In genomic region chr11:12032831-12033230, GRCm38 (mm10) we compare ENCODE assay signal across 9 mouse cellular contexts. TPM values are rescaled to one million over a fixed set of nuclear protein-coding genes. Genes with fewer than 3 reads are reported as not detected.
A peak's percentile ranks its signal among the peaks of the same experiment; 100 is the strongest.
DNase-seq lines count a peak whose midpoint lies in the region; ATAC-seq and TF ChIP-seq lines count a peak whose summit lies in the region.
"Had no signal": no experiment of that assay in that cellular context is flagged by ENCODE, and none has a peak within 500 bp of the region (broad histone marks: within the 10 kb centered on the region; RNA-seq: fewer than 3 reads in every experiment).

No protein-coding gene starts in this region.

- no peak for DNase-seq in left cerebral cortex, postnatal 36 days (ENCODE audit: low spot score in 2 of 2)
- no peak for DNase-seq in spleen, postnatal 14 days (ENCODE audit: low spot score in 2 of 2)
- DNase-seq: layer of hippocampus, adult 9-11 months; right cerebral cortex, postnatal 25 days had no signal

- H3K27me3 ChIP-seq in megakaryocyte, embryonic 14.5 days (replicated peaks) = peaks cover 63% of the 10 kb centered on the region
- peaks cover 67% of the 10 kb centered on the region for H3K27me3 ChIP-seq in heart, embryonic 11.5 days (ENCODE audit: control insufficient read depth, insufficient read depth, low read length)
- H3K27me3 ChIP-seq in intestine, postnatal 0 days (replicated peaks; ENCODE audit: control insufficient read depth, insufficient read depth, low read length) = peaks cover 72% of the 10 kb centered on the region
- peaks cover 69% of the 10 kb centered on the region for H3K27me3 ChIP-seq in stomach, embryonic 15.5 days (replicated peaks)

- H3K4me3 ChIP-seq in megakaryocyte, embryonic 14.5 days (replicated peaks) = peak overlapping the region; percentile 38
- H3K4me3 ChIP-seq in heart, embryonic 11.5 days (ENCODE audit: low read depth, low read length) = peak overlapping the region; percentile 75
- H3K4me3 ChIP-seq in intestine, postnatal 0 days (ENCODE audit: low read depth, low read length) = no peak overlapping the region
- peak overlapping the region; percentile 24 for H3K4me3 ChIP-seq in stomach, embryonic 15.5 days (replicated peaks)

- peak overlapping the region; percentile 56 for H3K4me2 ChIP-seq in heart, embryonic 11.5 days
- H3K4me2 ChIP-seq in intestine, postnatal 0 days (replicated peaks; ENCODE audit: low read depth) = peak overlapping the region; percentile 21; the same call in 1 of the 2 replicates
- peak overlapping the region; percentile 54 for H3K4me2 ChIP-seq in stomach, embryonic 15.5 days

- intact Hi-C loops in left cerebral cortex, postnatal 36 days (cut with DNase I) = no loop called here

- ATAC-seq in megakaryocyte, adult 5-6 weeks (ENCODE audit: poor library complexity, severe bottlenecking) = no peak
- no peak for ATAC-seq in heart, embryonic 11.5 days (replicated peaks; ENCODE audit: insufficient number of reproducible peaks, low FRiP score, low TSS enrichment)
- no peak for ATAC-seq in intestine, postnatal 0 days
- ATAC-seq in stomach, embryonic 15.5 days (ENCODE audit: insufficient read depth, low FRiP score, low read depth) = no peak

- no peaks in the 10 kb centered on the region for H3K9me3 ChIP-seq in megakaryocyte, embryonic 14.5 days
- peaks cover 7% of the 10 kb centered on the region for H3K9me3 ChIP-seq in heart, embryonic 11.5 days (replicated peaks; ENCODE audit: control insufficient read depth, low read length)
- H3K9me3 ChIP-seq in intestine, postnatal 0 days (ENCODE audit: control insufficient read depth) = no peaks in the 10 kb centered on the region
- no peaks in the 10 kb centered on the region for H3K9me3 ChIP-seq in stomach, embryonic 15.5 days

- H3K27ac ChIP-seq in heart, embryonic 11.5 days (ENCODE audit: low read depth, low read length) = peak overlapping the region; percentile 62; the same call in 1 of the 2 replicates
- H3K27ac ChIP-seq in intestine, postnatal 0 days (ENCODE audit: low read depth, low read length) = no peak overlapping the region
- peak overlapping the region; percentile 57; the same call in 1 of the 2 replicates for H3K27ac ChIP-seq in stomach, embryonic 15.5 days

- peaks cover 27% of the 10 kb centered on the region for H3K4me1 ChIP-seq in megakaryocyte, embryonic 14.5 days
- peaks cover 5% of the 10 kb centered on the region; the same call in 1 of the 2 replicates for H3K4me1 ChIP-seq in heart, embryonic 11.5 days (ENCODE audit: control insufficient read depth, insufficient read depth, low read length)
- no peaks in the 10 kb centered on the region for H3K4me1 ChIP-seq in intestine, postnatal 0 days (replicated peaks; ENCODE audit: control insufficient read depth, insufficient read depth, low read length)
- 0 out of 2 replicates have a peak, but pooled peaks cover 9% of the 10 kb centered on the region for H3K4me1 ChIP-seq in stomach, embryonic 15.5 days

- H3K36me3 ChIP-seq in megakaryocyte, embryonic 14.5 days (replicated peaks; ENCODE audit: low read length) = peaks cover 2% of the 10 kb centered on the region
- H3K36me3 ChIP-seq in heart, embryonic 11.5 days (ENCODE audit: control insufficient read depth, insufficient read depth, low read length) = peaks cover 13% of the 10 kb centered on the region
- H3K36me3 ChIP-seq in intestine, postnatal 0 days (ENCODE audit: control insufficient read depth, insufficient read depth) = no peaks in the 10 kb centered on the region
- peaks cover 6% of the 10 kb centered on the region; the same call in 1 of the 2 replicates for H3K36me3 ChIP-seq in stomach, embryonic 15.5 days

- H3K9ac ChIP-seq in heart, embryonic 11.5 days (ENCODE audit: low read depth, low read length) = peak overlapping the region; percentile 72
- no peak overlapping the region for H3K9ac ChIP-seq in intestine, postnatal 0 days (ENCODE audit: low read depth, low read length)
- H3K9ac ChIP-seq in stomach, embryonic 15.5 days = no peak overlapping the region

- 25% methylated on average over 5 of the region's 5 CpGs for WGBS in heart, embryonic 11.5 days (ENCODE audit: insufficient replicate concordance)
- 26% methylated on average over 5 of the region's 5 CpGs for WGBS in intestine, postnatal 0 days
- 29% methylated on average over 5 of the region's 5 CpGs for WGBS in stomach, embryonic 15.5 days

- TF ChIP-seq CTCF in intestine, postnatal 0 days (IDR thresholded peaks at IDR 0.05; ENCODE audit: low read depth) = no peak

RNA-seq across cellular contexts. Expression of gene Grb10, which starts 5.7 kb away (rescaled TPM):
- 7.2 and 27.6 TPM in 2 replicates for polyA plus RNA-seq in megakaryocyte, embryonic 14.5 days (2012; ENCODE audit: insufficient read depth, low replicate concordance)
- not detected in 2 replicates for total RNA-seq in megakaryocyte, adult 5-6 weeks (2015)
- 0.37 TPM in 1 of 2 replicates, not detected in the other for total RNA-seq in megakaryocyte, adult 5-6 weeks (2017)
- 263 and 402 TPM in 2 replicates for polyA plus RNA-seq in heart, embryonic 11.5 days (2014; fragmentation: Nextera tagmentation; extraction: Ambion mirVana)
- 45.9 and 49.8 TPM in 2 replicates for polyA plus RNA-seq in intestine, postnatal 0 days (2015; fragmentation: Nextera tagmentation; extraction: Ambion mirVana)
- 342 and 406 TPM in 2 replicates for polyA plus RNA-seq in stomach, embryonic 15.5 days (2015; fragmentation: Nextera tagmentation; extraction: Ambion mirVana)
- total RNA-seq in left cerebral cortex, postnatal 36 days (2021) = 10 to 100 TPM; 33.8 to 39.3 TPM
